Comparison of ENCODE assay signal across 24 mouse cellular contexts in the genomic region with DNA sequence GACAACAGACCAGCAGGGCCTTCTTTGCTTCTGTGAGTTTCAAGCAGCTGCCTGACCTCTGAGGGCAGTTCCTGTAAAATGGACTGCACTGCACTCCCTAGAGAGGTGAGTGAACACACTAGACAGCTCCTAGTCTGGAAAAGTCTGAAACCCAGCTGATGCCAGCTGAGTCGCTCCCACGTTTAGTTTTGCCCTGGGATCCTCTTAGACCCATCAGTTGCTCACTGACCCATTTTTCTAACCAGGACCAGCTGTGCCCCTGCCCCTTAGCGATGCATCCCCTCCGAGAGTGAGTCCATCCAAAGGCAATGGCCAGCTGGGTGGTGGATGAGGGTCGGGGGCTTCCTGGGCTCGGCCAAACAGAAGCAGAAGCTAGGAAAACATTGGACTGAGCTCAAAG.
"Had no signal": no experiment of that assay in that cellular context is flagged by ENCODE, and none has a peak within 500 bp of the region (broad histone marks: within the 10 kb centered on the region; RNA-seq: fewer than 3 reads in every experiment).

No protein-coding gene starts in this region.

- H3K27ac ChIP-seq: hindbrain, embryonic 12.5 days; hindbrain, embryonic 15.5 days; hindbrain, postnatal 0 days; kidney, embryonic 15.5 days; kidney, postnatal 0 days; limb, embryonic 13.5 days; limb, embryonic 15.5 days; liver, embryonic 12.5 days had no signal

- H3K9me3 ChIP-seq: heart, embryonic 12.5 days; hindbrain, embryonic 12.5 days; hindbrain, embryonic 15.5 days; kidney, embryonic 15.5 days; limb, embryonic 13.5 days; limb, embryonic 15.5 days; liver, embryonic 12.5 days had no signal

- H3K36me3 ChIP-seq: heart, embryonic 12.5 days; hindbrain, embryonic 12.5 days; hindbrain, embryonic 15.5 days; kidney, embryonic 15.5 days; limb, embryonic 13.5 days; limb, embryonic 15.5 days; liver, embryonic 12.5 days had no signal

- DNase-seq: forebrain, postnatal 0 days; gastrocnemius, postnatal 14 days; gastrocnemius, postnatal 36 days; heart, adult 18-20 months; heart, postnatal 14 days; heart, postnatal 36 days; kidney, adult 11 months; kidney, adult 2 months; kidney, adult 9 months; kidney, postnatal 14 days; kidney, postnatal 36 days; layer of hippocampus, adult 9-11 months; layer of hippocampus, postnatal 36 days; left cerebral cortex, postnatal 4 days had no signal

- H3K4me3 ChIP-seq: heart, embryonic 12.5 days; hindbrain, embryonic 12.5 days; hindbrain, embryonic 15.5 days; kidney, embryonic 15.5 days; limb, embryonic 13.5 days; limb, embryonic 15.5 days; liver, embryonic 12.5 days had no signal

- H3K4me2 ChIP-seq: heart, embryonic 12.5 days; hindbrain, embryonic 12.5 days; hindbrain, embryonic 15.5 days; kidney, embryonic 15.5 days; limb, embryonic 13.5 days; limb, embryonic 15.5 days; liver, embryonic 12.5 days had no signal

- H3K4me1 ChIP-seq: heart, embryonic 12.5 days; limb, embryonic 13.5 days; limb, embryonic 15.5 days; liver, embryonic 12.5 days had no signal

- ATAC-seq: forebrain, postnatal 0 days; hindbrain, postnatal 0 days; intestine, embryonic 16.5 days; liver, embryonic 12.5 days had no signal

- H3K9ac ChIP-seq: forebrain, postnatal 0 days; heart, embryonic 12.5 days; hindbrain, embryonic 12.5 days; hindbrain, embryonic 15.5 days; kidney, embryonic 15.5 days; limb, embryonic 13.5 days; limb, embryonic 15.5 days; liver, embryonic 12.5 days had no signal
